Comparison of ENCODE assay signal across 15 mouse cellular contexts in genomic region chr12:12975397-12975796, GRCm38 (mm10). TPM values are rescaled to one million over a fixed set of nuclear protein-coding genes. Genes with fewer than 3 reads are reported as not detected.
DNase-seq lines count a peak whose midpoint lies in the region; ATAC-seq and TF ChIP-seq lines count a peak whose summit lies in the region.
"Had no signal": no experiment of that assay in that cellular context is flagged by ENCODE, and none has a peak within 500 bp of the region (broad histone marks: within the 10 kb centered on the region; RNA-seq: fewer than 3 reads in every experiment).

No protein-coding gene starts in this region.

- H3K79me2 ChIP-seq in liver, adult 2 months (ENCODE audit: control insufficient read depth, insufficient read depth, low read length) = no peaks in the 10 kb centered on the region

- no peak for TF ChIP-seq POLR2A in liver, adult 2 months (IDR thresholded peaks at IDR 0.05; ENCODE audit: extremely low read depth, insufficient read depth, low read length)

- H3K36me3 ChIP-seq in heart, embryonic 11.5 days (ENCODE audit: control insufficient read depth, insufficient read depth, low read length) = no peaks in the 10 kb centered on the region
- no peaks in the 10 kb centered on the region for H3K36me3 ChIP-seq in liver, adult 2 months (ENCODE audit: control insufficient read depth, insufficient read depth, low read length)
- no peaks in the 10 kb centered on the region for H3K36me3 ChIP-seq in liver, embryonic 11.5 days (ENCODE audit: control insufficient read depth, insufficient read depth, low read length)
- no peaks in the 10 kb centered on the region for H3K36me3 ChIP-seq in stomach, postnatal 0 days (ENCODE audit: control insufficient read depth, insufficient read depth, low read length)
- H3K36me3 ChIP-seq: intestine, embryonic 15.5 days; midbrain, embryonic 12.5 days; neural tube, embryonic 12.5 days had no signal

- 0 out of 2 replicates have a peak, but pooled peaks cover 2% of the 10 kb centered on the region for H3K4me1 ChIP-seq in heart, embryonic 11.5 days (ENCODE audit: control insufficient read depth, insufficient read depth, low read length)
- no peaks in the 10 kb centered on the region for H3K4me1 ChIP-seq in liver, adult 2 months (ENCODE audit: control insufficient read depth, insufficient read depth, low read length)
- H3K4me1 ChIP-seq in liver, embryonic 11.5 days (replicated peaks; ENCODE audit: control insufficient read depth, insufficient read depth, low read length) = no peaks in the 10 kb centered on the region; the same call in 1 of the 2 replicates
- no peaks in the 10 kb centered on the region for H3K4me1 ChIP-seq in stomach, postnatal 0 days (replicated peaks; ENCODE audit: control insufficient read depth, insufficient read depth)
- H3K4me1 ChIP-seq: midbrain, embryonic 12.5 days; neural tube, embryonic 12.5 days had no signal

- no peak overlapping the region for H3K4me2 ChIP-seq in heart, embryonic 11.5 days
- no peak overlapping the region for H3K4me2 ChIP-seq in liver, embryonic 11.5 days
- H3K4me2 ChIP-seq in stomach, postnatal 0 days (replicated peaks; ENCODE audit: low read depth) = no peak overlapping the region
- H3K4me2 ChIP-seq: intestine, embryonic 15.5 days; midbrain, embryonic 12.5 days; neural tube, embryonic 12.5 days had no signal

- no peak overlapping the region for H3K4me3 ChIP-seq in heart, embryonic 11.5 days (ENCODE audit: low read depth, low read length)
- H3K4me3 ChIP-seq in liver, adult 2 months (ENCODE audit: insufficient read depth, low read depth, low read length) = no peak overlapping the region
- H3K4me3 ChIP-seq in liver, embryonic 11.5 days (ENCODE audit: low read depth, low read length) = no peak overlapping the region
- no peak overlapping the region for H3K4me3 ChIP-seq in stomach, postnatal 0 days (ENCODE audit: low read depth, low read length)
- H3K4me3 ChIP-seq: intestine, embryonic 15.5 days; midbrain, embryonic 12.5 days; neural tube, embryonic 12.5 days had no signal

- 78% methylated on average over 1 of the region's 1 CpGs for WGBS in heart, embryonic 11.5 days (ENCODE audit: insufficient replicate concordance)
- WGBS in liver, adult 2 months = 55% methylated on average over 1 of the region's 1 CpGs
- 76% methylated on average over 1 of the region's 1 CpGs for WGBS in liver, embryonic 11.5 days
- WGBS in stomach, postnatal 0 days = 73% methylated on average over 1 of the region's 1 CpGs

- ATAC-seq in heart, embryonic 11.5 days (replicated peaks; ENCODE audit: insufficient number of reproducible peaks, low FRiP score, low TSS enrichment) = no peak
- ATAC-seq in liver, embryonic 11.5 days (replicated peaks; ENCODE audit: low FRiP score) = no peak
- ATAC-seq in stomach, postnatal 0 days (ENCODE audit: low FRiP score, low TSS enrichment) = no peak
- ATAC-seq: forebrain, embryonic 14.5 days; intestine, embryonic 15.5 days; liver, postnatal 0 days had no signal

- H3K27me3 ChIP-seq in heart, embryonic 11.5 days (ENCODE audit: control insufficient read depth, insufficient read depth, low read length) = no peaks in the 10 kb centered on the region
- no peaks in the 10 kb centered on the region for H3K27me3 ChIP-seq in liver, adult 2 months (ENCODE audit: control insufficient read depth, insufficient read depth, low read length)
- no peaks in the 10 kb centered on the region for H3K27me3 ChIP-seq in liver, embryonic 11.5 days (replicated peaks; ENCODE audit: control insufficient read depth, insufficient read depth, low read length)
- H3K27me3 ChIP-seq in stomach, postnatal 0 days (ENCODE audit: control insufficient read depth, insufficient read depth, low read length) = no peaks in the 10 kb centered on the region
- H3K27me3 ChIP-seq: intestine, embryonic 15.5 days; midbrain, embryonic 12.5 days; neural tube, embryonic 12.5 days had no signal

- H3K9me3 ChIP-seq in heart, embryonic 11.5 days (replicated peaks; ENCODE audit: control insufficient read depth, low read length) = no peaks in the 10 kb centered on the region
- no peaks in the 10 kb centered on the region for H3K9me3 ChIP-seq in liver, embryonic 11.5 days (ENCODE audit: control insufficient read depth, low read length)
- H3K9me3 ChIP-seq in stomach, postnatal 0 days (ENCODE audit: control insufficient read depth, low read length) = no peaks in the 10 kb centered on the region
- H3K9me3 ChIP-seq: intestine, embryonic 15.5 days; midbrain, embryonic 12.5 days; neural tube, embryonic 12.5 days had no signal

- no peak for TF ChIP-seq CTCF in liver, adult 2 months (IDR thresholded peaks at IDR 0.05; ENCODE audit: low read depth, low read length)
- TF ChIP-seq CTCF in stomach, postnatal 0 days (IDR thresholded peaks at IDR 0.05; ENCODE audit: low read depth) = no peak

- peak; percentile 88 for DNase-seq in heart, adult 11 months
- DNase-seq in liver, adult 2 months (ENCODE audit: extremely low read depth, low read depth, low spot score) = peak; percentile 4
- no peak for DNase-seq in liver, embryonic 11.5 days (ENCODE audit: low spot score)
- DNase-seq in kidney, postnatal 25 days = peak; percentile 59 to 82
- no peak for DNase-seq in spleen, postnatal 4 days (ENCODE audit: low spot score in 2 of 2)
- no peak for DNase-seq in stomach, postnatal 0 days (ENCODE audit: low spot score)
- DNase-seq in urinary bladder, adult 2 months (ENCODE audit: low spot score) = no peak
- DNase-seq: gastrocnemius, postnatal 25 days; liver, postnatal 0 days; thymus, adult 18-20 months had no signal

- TF ChIP-seq EP300 in stomach, postnatal 0 days (optimal IDR thresholded peaks at IDR 0.05) = no peak

- H3K27ac ChIP-seq in heart, embryonic 11.5 days (ENCODE audit: low read depth, low read length) = no peak overlapping the region
- H3K27ac ChIP-seq in liver, adult 2 months (replicated peaks; ENCODE audit: insufficient read depth, low read depth, low read length) = no peak overlapping the region
- no peak overlapping the region for H3K27ac ChIP-seq in liver, embryonic 11.5 days (ENCODE audit: low read depth, low read length)
- H3K27ac ChIP-seq in stomach, postnatal 0 days (replicated peaks) = no peak overlapping the region
- H3K27ac ChIP-seq: intestine, embryonic 15.5 days; midbrain, embryonic 12.5 days; neural tube, embryonic 12.5 days had no signal

- no peak overlapping the region for H3K9ac ChIP-seq in heart, embryonic 11.5 days (ENCODE audit: low read depth, low read length)
- no peak overlapping the region for H3K9ac ChIP-seq in liver, adult 2 months (ENCODE audit: low read depth, low read length)
- H3K9ac ChIP-seq in liver, embryonic 11.5 days (ENCODE audit: low read depth, low read length) = no peak overlapping the region
- H3K9ac ChIP-seq in stomach, postnatal 0 days (ENCODE audit: low read length) = no peak overlapping the region
- H3K9ac ChIP-seq: intestine, embryonic 15.5 days; liver, postnatal 0 days; midbrain, embryonic 12.5 days; neural tube, embryonic 12.5 days had no signal

RNA-seq across cellular contexts. Expression of gene Mycn, which starts 33.7 kb away (rescaled TPM):
- polyA plus RNA-seq in heart, embryonic 11.5 days (2014; fragmentation: Nextera tagmentation; extraction: Ambion mirVana) = 53.3 and 58.4 TPM in 2 replicates
- total RNA-seq in liver, adult 2 months (2014; rRNA removed) = 0.40 and 0.65 TPM in 2 replicates
- polyA plus RNA-seq in liver, adult 2 months (2012; rRNA removed) = 0.21 and 0.54 TPM in 2 replicates
- polyA plus RNA-seq in liver, embryonic 11.5 days (2014; fragmentation: Nextera tagmentation; extraction: Ambion mirVana) = 35.4 and 36.3 TPM in 2 replicates
- 14.0 TPM in 2 replicates for polyA plus RNA-seq in stomach, postnatal 0 days (2015; fragmentation: Nextera tagmentation; extraction: Ambion mirVana)
- polyA plus RNA-seq in urinary bladder, adult 2 months (2012; rRNA removed) = 0.74 and 0.78 TPM in 2 replicates

Comparison
In these comparisons a context has a peak if more than half of its experiments do, and no peak if none do; other contexts are left out.
1. DNase-seq: peak in heart, adult 11 months (single experiment), liver, adult 2 months (single experiment) and kidney, postnatal 25 days (2 of 2); none in liver, embryonic 11.5 days (single experiment), spleen, postnatal 4 days (0 of 2), stomach, postnatal 0 days (single experiment) and urinary bladder, adult 2 months (single experiment).